In the genomic region with DNA sequence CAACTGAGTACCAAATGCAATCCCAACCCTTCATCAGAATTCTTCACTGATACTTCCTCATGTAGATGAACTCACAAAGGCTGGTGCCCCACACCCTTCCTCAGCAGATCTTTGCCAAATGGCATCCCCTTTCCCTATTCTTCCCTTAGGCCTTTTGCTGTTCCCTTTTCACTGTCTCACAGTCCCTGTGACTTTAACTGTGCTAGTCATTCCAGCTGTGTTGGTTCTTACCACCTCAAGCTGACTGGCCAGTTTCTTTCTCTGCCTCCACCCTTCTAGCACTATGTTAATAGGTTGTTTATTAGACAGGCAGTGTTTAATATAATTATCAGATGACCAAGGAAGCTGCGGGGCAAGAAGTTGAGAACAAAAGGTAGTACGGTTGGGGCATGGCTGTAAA, we compare ENCODE assay signal across 8 mouse cellular contexts. TPM values are rescaled to one million over a fixed set of nuclear protein-coding genes. Genes with fewer than 3 reads are reported as not detected.
A peak's percentile ranks its signal among the peaks of the same experiment; 100 is the strongest.
DNase-seq lines count a peak whose midpoint lies in the region; ATAC-seq lines count a peak whose summit lies in the region.

No protein-coding gene starts in this region.

- peak overlapping the region; percentile 93 for H3K9ac ChIP-seq in hindbrain, embryonic 14.5 days
- H3K9ac ChIP-seq in midbrain, embryonic 14.5 days (replicated peaks; ENCODE audit: low read length) = peak overlapping the region; percentile 97; the same call in 1 of the 2 replicates

- H3K4me1 ChIP-seq in brown adipose tissue, adult 24 weeks (ENCODE audit: control insufficient read depth, insufficient read depth, insufficient read length, low read length) = peaks cover 14% of the 10 kb centered on the region; the same call in 1 of the 2 replicates
- peaks cover 28% of the 10 kb centered on the region for H3K4me1 ChIP-seq in hindbrain, embryonic 14.5 days (replicated peaks; ENCODE audit: control insufficient read depth, insufficient read depth, low read length)
- peaks cover 28% of the 10 kb centered on the region for H3K4me1 ChIP-seq in midbrain, embryonic 14.5 days (ENCODE audit: control insufficient read depth, insufficient read depth, low read length)

- peak overlapping the region; percentile 87 for H3K4me3 ChIP-seq in brown adipose tissue, adult 24 weeks (ENCODE audit: insufficient read depth, low read depth, low read length)
- peak overlapping the region; percentile 60 for H3K4me3 ChIP-seq in hindbrain, embryonic 14.5 days (replicated peaks; ENCODE audit: low read length)
- peak overlapping the region; percentile 92 for H3K4me3 ChIP-seq in midbrain, embryonic 14.5 days (replicated peaks; ENCODE audit: low read depth, low read length)

- peaks cover 31% of the 10 kb centered on the region for H3K36me3 ChIP-seq in hindbrain, embryonic 14.5 days (replicated peaks; ENCODE audit: control insufficient read depth, insufficient read depth)
- peaks cover 31% of the 10 kb centered on the region for H3K36me3 ChIP-seq in midbrain, embryonic 14.5 days (ENCODE audit: control insufficient read depth, insufficient read depth, low read length)

- DNase-seq in kidney, adult 9 months = peak; percentile 70
- no peak for DNase-seq in kidney, postnatal 10 days
- DNase-seq in hindbrain, embryonic 14.5 days (ENCODE audit: low spot score) = no peak
- no peak for DNase-seq in midbrain, embryonic 14.5 days
- DNase-seq in natural killer cell, adult 2 months (ENCODE audit: low spot score in 2 of 2) = no peak
- DNase-seq in spleen, adult 18-20 months = no peak
- DNase-seq in ovary, postnatal 10 days (ENCODE audit: low spot score) = no peak

- peak overlapping the region; percentile 70 for H3K27ac ChIP-seq in brown adipose tissue, adult 24 weeks (replicated peaks; ENCODE audit: low read depth, low read length)
- H3K27ac ChIP-seq in hindbrain, embryonic 14.5 days = peak overlapping the region; percentile 73
- H3K27ac ChIP-seq in midbrain, embryonic 14.5 days (replicated peaks; ENCODE audit: low read depth, low read length) = peak overlapping the region; percentile 86

- no peak for ATAC-seq in hindbrain, embryonic 14.5 days (ENCODE audit: low FRiP score)
- ATAC-seq in midbrain, embryonic 14.5 days (ENCODE audit: low FRiP score, low TSS enrichment) = no peak

- H3K9me3 ChIP-seq in hindbrain, embryonic 14.5 days (ENCODE audit: control insufficient read depth, low read length) = no peaks in the 10 kb centered on the region
- H3K9me3 ChIP-seq in midbrain, embryonic 14.5 days (ENCODE audit: control insufficient read depth, low read length) = no peaks in the 10 kb centered on the region

- no peaks in the 10 kb centered on the region for H3K27me3 ChIP-seq in hindbrain, embryonic 14.5 days (ENCODE audit: control insufficient read depth, insufficient read depth, low read length)
- no peaks in the 10 kb centered on the region for H3K27me3 ChIP-seq in midbrain, embryonic 14.5 days (ENCODE audit: control insufficient read depth, insufficient read depth, low read length)

- peak overlapping the region; percentile 90 for H3K4me2 ChIP-seq in hindbrain, embryonic 14.5 days (replicated peaks)
- H3K4me2 ChIP-seq in midbrain, embryonic 14.5 days (ENCODE audit: low read length) = peak overlapping the region; percentile 96

- 16% methylated on average over 2 of the region's 2 CpGs for WGBS in hindbrain, embryonic 14.5 days
- 27% methylated on average over 2 of the region's 2 CpGs for WGBS in midbrain, embryonic 14.5 days

RNA-seq across cellular contexts. Expression of a gene that starts 0.6 kb away (rescaled TPM):
- polyA plus RNA-seq in brown adipose tissue, adult 24 weeks (2012; ENCODE audit: insufficient read depth, insufficient read length, missing spikeins) = not detected in 2 replicates
- polyA plus RNA-seq in hindbrain, embryonic 14.5 days (2014; fragmentation: Nextera tagmentation; extraction: Ambion mirVana) = not detected in 2 replicates
- not detected in 2 replicates for polyA plus RNA-seq in midbrain, embryonic 14.5 days (2014; fragmentation: Nextera tagmentation; extraction: Ambion mirVana)

RNA-seq across cellular contexts. Expression of a gene that starts 0.7 kb away (rescaled TPM):
- 387 and 425 TPM in 2 replicates for polyA plus RNA-seq in brown adipose tissue, adult 24 weeks (2012; ENCODE audit: insufficient read depth, insufficient read length, missing spikeins)
- 1,143 and 1,221 TPM in 2 replicates for polyA plus RNA-seq in hindbrain, embryonic 14.5 days (2014; fragmentation: Nextera tagmentation; extraction: Ambion mirVana)
- 1,531 and 1,588 TPM in 2 replicates for polyA plus RNA-seq in midbrain, embryonic 14.5 days (2014; fragmentation: Nextera tagmentation; extraction: Ambion mirVana)

RNA-seq across cellular contexts. Expression of a gene that starts 0.9 kb away (rescaled TPM):
- 26.6 and 28.5 TPM in 2 replicates for polyA plus RNA-seq in brown adipose tissue, adult 24 weeks (2012; ENCODE audit: insufficient read depth, insufficient read length, missing spikeins)
- 47.8 and 48.4 TPM in 2 replicates for polyA plus RNA-seq in hindbrain, embryonic 14.5 days (2014; fragmentation: Nextera tagmentation; extraction: Ambion mirVana)
- polyA plus RNA-seq in midbrain, embryonic 14.5 days (2014; fragmentation: Nextera tagmentation; extraction: Ambion mirVana) = 51.7 and 54.4 TPM in 2 replicates

RNA-seq across cellular contexts. Expression of a gene that starts 9.9 kb away (rescaled TPM):
- polyA plus RNA-seq in brown adipose tissue, adult 24 weeks (2012; ENCODE audit: insufficient read depth, insufficient read length, missing spikeins) = 15.4 and 47.7 TPM in 2 replicates
- polyA plus RNA-seq in hindbrain, embryonic 14.5 days (2014; fragmentation: Nextera tagmentation; extraction: Ambion mirVana) = 6.0 and 6.2 TPM in 2 replicates
- 4.3 and 5.7 TPM in 2 replicates for polyA plus RNA-seq in midbrain, embryonic 14.5 days (2014; fragmentation: Nextera tagmentation; extraction: Ambion mirVana)

RNA-seq across cellular contexts. Expression of a gene that starts 21.8 kb away (rescaled TPM):
- polyA plus RNA-seq in brown adipose tissue, adult 24 weeks (2012; ENCODE audit: insufficient read depth, insufficient read length, missing spikeins) = 1.1 and 1.6 TPM in 2 replicates
- 24.6 and 27.3 TPM in 2 replicates for polyA plus RNA-seq in hindbrain, embryonic 14.5 days (2014; fragmentation: Nextera tagmentation; extraction: Ambion mirVana)
- polyA plus RNA-seq in midbrain, embryonic 14.5 days (2014; fragmentation: Nextera tagmentation; extraction: Ambion mirVana) = 25.8 and 31.4 TPM in 2 replicates
